Mouse (Mus musculus) lung, postnatal 25 days (tissue): Measurements from ENCODE around the gene Jak1.
"Not testable (repeated sequence)": the region's sequence is repeated elsewhere in the genome, so short reads cannot be mapped to it uniquely, and the experiment has no call there.

Experiments
- DNase-seq: peaks from one replicate; pipeline ENCODE4 v3.0.0; 2022; ENCODE audit warnings: low spot score

Gene Jak1

DNA sequence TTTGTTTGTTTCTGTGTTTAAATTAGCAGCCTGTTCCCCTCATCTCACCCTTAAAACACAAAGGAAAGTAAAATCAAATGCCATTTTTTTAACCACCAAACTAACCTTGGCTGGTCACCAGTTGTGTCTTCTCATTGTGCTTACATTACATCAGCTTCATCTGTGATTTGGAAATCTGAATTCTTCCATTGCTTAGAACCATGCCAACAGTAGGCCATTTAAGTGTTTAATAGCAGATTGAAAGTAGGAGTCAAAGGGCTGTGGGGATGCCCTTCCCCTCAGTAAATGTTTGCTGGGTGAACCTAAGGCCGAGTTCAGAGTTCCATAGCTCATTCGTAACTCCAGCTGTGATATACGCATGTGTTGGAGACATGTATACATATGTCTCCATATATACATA is 10.8 kb upstream of the Jak1 start:
- DNase-seq, result no peak

DNA sequence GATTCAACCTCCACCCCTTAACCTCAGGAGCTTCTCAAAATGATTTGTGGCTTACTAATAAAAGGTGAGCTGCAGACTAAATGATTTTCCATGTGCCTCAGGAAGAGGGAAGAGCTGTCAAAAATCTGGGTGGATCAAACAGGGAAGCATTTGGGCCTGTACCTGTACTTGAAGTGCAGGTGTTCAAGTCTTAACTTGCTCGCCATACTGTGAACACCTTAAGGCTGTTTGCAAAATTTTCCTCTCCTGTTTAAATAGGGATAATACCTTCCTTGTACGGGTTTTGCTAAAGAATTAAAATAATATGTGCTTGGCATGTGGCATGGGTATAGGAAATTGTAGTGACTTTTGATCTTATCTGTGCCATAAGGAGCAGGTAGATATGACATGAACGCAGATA is 5.7 kb upstream of the Jak1 start:
- DNase-seq, result no peak

DNA sequence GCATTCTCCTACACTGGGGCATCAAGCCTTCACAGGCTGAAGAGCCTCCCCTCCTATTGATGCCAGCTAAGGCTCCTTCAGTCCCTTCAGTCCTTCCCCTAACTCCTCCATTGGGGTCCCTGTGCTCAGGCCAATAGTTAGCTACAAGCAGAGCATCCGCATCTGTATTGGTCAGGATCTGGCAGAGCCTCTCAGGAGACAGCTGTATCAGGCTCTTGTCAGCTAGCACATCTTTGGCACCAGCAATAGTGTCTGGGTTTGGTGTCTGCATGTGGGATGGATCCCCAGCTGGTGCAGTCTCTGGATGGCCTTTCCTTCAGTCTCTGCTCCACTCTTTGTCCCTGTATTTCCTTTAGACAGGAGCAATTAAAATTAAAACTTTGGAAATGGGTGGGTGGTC is 3.4 kb upstream of the Jak1 start:
- not testable (repeated sequence) for DNase-seq

DNA sequence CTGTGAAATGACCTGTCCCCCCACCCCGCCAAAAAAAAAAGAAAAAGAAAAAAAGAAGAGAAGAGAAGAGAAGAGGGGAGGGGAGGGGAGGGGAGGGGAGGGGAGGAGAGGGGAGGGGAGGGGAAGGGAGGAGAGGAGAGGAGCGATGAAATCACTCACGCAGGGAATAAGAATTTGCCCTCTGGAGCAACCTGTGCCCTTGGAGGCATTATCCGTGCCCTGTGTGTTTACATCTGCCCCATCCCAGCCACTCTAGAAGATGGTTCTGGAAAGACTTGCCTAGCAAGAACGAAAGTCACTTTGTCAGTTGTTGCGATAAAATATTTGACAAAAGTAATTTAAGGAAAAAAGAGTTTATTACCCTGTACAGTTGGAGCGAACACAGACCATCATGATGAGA is 441 bp upstream of the Jak1 start:
- DNase-seq, result no peak

DNA sequence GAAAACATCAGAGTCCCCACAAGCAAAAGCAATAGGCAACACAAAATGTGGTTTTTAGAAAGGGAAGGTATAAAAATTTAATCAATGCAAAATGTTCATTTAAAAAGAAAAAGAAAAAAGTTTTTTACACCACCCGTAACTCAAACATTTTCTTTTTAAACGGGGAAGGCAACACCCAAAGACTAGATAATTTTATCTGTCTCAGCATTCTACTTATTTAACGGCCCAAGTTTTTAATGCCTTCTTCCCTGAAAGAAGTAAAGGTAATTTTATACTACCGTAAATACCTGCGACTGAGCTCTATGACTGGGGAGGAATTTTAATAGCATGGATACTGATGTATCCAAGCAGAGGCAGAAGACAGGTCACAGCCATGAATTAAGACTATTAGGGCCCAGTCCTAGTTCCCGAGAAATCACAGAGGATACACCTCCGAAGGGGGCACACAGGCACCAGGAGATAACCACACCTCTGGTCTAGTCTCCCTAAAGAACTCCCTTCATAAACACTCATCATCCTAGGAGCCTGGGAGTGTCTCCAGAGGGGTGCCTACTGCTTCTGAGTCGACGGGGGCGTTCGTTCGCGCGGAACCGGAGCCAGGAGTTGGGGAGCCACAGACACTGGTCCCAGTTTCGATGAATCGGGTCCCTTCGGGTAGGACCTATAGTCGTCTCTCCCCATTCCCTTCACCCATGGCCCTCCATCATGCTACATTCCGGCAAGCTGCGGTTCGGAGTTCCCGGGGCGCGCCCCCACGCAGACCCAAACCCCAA is 928 bp downstream of the Jak1 start:
- no peak for DNase-seq

DNA sequence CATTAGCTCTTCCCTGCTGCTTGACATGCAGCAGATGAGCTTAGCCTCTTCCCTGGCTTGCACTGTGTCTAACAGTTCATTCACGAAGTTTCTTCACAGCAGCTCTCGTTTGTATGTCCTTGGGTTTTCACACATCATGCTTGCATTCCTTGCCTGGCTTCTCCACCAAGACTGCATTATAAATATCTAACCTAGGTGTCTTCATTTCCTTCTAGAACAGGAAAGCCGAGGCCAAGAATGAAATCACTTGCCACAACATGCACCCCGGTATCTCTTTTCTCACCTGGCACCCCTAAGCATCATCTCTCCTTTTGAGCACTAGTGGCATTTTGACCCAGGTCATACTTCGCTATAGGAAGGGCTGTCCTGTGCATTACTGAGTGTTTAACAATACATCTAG is 3.5 kb downstream of the Jak1 start:
- DNase-seq, result no peak

DNA sequence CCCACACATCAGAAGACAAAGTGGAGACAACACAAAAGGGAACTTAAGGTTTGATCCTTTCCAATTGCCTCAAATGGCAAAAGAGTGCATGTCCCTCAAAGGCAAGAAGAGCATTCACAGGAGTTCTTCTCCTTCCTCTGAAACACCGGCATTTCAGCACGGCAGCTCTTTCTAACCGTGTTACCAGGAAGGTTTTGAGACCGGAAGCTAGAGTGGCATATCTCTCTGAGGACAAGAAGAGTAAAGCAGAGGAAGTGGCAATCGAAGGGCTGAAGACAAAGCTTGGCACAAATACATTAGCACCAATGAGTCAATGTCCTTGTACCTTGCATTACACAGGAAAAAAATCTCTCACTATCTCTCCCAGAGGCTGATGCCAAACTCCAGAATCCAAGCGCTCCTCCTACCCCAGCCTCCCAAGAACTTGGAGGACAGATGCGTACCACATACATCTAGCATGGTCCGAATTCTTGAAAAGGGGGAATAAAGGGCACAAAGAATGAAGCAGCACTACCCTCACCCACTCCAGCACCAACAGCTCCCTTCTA is 4.3 kb downstream of the Jak1 start:
- no peak for DNase-seq

DNA sequence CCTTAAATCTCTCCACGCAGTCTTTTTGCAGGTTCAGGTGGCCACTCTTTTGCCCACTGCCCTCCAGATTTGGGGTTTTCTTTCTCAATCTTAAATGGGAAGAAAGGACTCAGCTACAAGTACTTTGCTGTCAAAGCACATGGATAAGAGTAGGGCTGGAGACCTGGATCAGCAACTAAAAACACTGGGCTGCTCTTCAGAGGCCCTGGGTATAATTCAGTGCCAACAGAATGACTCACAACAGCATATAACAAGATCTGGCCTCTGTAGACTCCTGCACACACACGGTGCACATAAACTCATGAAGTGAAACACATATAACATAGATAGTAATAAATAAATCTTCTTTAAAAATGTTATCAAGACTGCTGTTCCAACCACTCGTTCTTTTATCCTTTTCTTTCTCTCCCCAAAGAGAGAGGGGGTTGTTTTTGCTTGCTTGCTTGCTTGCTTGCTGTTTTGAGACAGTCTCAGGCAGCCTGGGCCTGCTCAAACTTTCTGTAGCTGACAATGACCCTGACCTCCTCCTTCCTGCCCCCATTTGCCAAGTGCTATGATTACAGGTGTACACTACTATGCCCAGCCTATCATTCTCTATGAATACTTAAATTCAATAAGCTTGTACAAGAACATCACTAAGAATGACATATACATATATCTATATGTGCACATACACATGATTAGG is 8.4 kb downstream of the Jak1 start:
- no peak for DNase-seq

DNA sequence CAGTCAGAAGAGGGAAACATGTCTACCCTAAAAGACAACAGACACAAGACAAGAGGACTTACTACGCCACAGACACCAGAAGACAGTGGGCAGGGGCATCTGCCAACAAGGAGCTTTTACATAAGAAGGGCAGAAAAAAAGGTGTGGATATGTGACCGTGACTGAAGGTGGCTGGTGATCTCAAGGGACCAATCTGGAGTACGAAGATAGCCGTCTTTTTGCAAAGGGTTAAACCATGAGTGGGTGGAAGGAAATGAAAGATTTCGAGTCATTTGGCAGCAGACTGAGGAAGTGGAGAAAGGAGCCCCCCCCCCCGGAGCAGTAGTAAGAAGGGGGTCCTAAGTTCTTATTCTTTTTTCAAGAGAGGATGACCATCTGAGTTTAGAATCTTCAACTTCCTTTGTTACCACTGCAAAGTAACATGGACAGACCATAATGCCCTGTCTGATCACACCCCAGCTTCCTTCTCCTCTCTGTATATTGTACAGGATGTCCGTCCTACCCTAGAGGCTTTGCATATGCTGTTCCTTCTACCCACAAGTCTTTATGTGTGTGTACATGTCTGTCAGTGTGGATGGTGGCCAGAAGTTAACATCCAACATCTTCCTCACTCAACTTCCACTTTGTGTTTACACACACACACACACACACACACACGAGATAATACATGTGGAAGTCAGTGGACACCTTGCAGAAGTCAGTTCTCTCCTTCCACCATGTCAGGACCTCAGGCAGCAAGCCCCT is 10.3 kb downstream of the Jak1 start:
- DNase-seq, result no peak

DNA sequence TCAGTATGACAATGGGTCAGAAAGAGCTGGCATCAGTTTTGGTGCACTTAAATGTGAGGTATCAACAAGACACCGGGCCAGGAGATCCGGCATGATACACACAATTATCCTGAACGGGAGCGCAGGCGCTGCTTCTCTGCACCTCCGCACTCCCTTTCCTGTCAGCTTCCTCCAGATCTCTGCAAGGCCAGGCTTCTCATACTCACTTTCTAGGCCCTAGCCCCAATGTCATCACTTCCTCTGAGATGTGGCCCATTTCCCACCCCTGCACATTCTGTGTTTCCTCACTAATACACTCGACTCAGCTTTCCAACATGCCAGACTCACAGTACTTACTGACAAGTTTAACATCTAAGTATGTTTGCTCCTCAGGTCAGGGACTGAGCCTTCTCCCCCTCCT is 11.1 kb downstream of the Jak1 start:
- DNase-seq, result no peak

DNA sequence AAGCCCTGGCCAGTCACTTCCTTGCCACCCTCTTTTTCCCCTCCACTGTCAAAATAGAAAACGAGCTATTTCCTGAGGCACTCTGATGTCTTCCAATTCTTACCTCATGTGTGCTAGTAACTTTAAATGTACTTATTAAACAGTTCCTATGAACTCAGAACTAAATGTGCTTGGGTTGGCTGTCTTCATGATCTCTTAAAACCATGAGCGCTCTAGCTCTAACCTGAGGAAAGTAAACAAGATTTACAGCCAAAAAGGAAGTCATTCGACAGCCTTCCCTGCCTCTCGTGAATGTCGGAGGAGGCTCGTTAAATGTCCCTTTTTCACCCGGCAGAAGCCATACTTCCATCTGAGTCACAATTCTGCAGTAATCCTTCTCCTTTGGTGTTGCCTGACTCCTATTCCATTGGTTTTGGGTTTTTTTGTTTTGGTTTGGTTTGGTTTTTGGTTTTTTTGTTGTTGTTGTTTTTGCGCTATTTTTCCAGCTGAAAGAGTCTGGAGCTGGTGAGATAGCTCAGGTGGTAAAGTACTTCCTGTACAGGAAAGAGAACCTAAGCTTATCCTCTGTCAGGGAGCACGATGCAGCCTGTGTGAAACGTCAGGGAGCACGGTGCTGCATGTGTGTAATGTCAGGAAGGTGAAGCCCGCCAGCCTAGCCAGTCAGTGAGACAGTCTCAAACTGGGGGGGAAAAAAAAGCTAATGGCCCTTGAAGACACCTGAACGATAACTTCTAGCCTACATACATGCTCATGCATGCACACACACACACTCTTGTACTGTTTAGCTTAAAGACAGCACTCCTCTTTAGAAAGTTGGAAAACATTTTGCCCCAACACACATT is 12.1 kb downstream of the Jak1 start:
- DNase-seq, result no peak

DNA sequence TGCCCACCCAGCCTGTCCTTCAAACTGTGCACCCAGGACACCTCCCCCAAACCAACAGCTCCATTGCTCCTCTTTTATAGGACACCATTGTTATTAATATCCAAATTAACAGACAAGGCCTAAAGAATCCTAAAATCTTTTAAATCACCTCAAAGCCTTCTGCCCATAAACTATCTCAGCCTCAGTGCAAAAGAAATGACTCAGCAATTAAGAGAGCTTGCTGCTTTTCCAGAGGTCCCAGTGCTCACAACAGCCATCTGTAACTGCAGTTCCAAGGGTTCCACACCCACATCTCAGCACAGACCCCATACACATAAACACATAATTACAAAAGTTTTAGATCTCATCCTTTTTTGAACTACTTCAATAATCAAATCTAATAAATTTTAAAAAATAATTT is 13.1 kb downstream of the Jak1 start:
- no peak for DNase-seq

DNA sequence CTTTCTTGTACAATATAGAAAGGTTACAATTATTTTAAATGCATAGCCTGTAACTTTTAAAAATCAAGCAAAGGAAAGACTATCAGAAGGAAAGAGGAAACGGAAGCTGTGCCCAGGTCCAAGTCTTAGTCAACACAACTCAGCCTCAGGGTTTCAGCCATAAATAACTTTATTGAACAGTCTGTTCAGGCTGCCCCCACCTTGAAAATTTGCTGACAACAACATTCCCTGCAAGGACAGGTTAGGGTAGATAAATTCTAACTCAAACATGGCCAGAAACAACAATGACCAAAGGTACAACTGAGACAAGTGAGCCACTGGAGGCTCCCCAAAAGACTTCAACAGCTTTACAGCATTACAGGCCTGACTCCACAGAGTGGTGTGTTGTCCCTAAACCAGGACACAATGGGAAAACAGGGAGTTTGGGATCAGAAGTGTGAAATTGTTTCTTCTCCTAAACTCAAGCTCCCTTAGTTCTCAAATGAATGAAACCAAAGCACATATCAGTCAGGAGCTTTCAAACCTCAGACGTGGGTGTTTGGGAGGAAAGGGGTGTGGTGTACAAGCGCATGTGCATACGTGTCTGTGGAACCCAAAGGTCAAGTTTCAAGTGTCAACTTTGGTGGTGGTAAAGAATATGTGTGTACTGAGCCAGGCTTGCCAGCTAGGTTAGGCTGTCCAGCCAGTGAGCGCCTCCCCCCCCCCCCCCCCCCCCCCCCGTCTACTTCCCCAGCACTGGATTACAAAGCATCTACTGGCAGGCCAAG is 14.9 kb downstream of the Jak1 start:
- DNase-seq, result no peak

DNA sequence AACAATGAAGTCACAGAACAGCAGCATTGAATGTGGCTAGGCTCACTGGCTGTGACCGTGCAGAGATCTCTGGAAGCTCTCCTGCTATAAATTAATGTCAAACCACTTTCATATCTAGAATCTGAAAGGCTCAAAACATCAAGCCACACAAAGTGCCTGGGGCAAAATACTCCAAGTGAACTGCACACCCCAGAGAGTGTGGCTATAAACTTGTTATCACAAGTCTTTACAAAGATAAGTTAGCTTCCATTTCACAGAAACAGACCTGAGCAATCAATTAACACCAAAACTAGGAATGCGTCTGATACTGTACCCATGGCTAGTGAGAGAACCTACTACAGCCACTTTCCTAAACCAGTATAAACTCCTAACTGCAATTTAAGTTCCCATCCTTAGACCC is 17.7 kb downstream of the Jak1 start:
- DNase-seq, result no peak

DNA sequence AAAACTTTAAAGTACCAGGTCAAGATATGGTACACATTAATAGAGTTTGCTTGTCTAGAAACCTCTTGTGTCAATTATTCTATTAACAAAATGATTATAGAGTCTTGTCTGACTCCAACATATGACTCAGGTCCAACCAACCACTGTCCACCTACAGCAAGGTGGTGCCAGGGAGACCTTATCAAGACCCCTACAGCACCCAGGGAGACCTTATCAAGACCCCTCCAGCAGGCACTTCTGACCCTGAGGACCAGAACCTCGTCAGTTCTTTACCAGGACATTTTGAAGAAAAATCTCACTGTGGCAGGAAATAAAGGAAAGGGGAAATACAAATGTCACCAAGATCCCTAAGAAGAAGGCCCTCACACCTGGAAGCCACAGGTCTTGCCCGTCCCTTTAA is 18.5 kb downstream of the Jak1 start:
- no peak for DNase-seq

DNA sequence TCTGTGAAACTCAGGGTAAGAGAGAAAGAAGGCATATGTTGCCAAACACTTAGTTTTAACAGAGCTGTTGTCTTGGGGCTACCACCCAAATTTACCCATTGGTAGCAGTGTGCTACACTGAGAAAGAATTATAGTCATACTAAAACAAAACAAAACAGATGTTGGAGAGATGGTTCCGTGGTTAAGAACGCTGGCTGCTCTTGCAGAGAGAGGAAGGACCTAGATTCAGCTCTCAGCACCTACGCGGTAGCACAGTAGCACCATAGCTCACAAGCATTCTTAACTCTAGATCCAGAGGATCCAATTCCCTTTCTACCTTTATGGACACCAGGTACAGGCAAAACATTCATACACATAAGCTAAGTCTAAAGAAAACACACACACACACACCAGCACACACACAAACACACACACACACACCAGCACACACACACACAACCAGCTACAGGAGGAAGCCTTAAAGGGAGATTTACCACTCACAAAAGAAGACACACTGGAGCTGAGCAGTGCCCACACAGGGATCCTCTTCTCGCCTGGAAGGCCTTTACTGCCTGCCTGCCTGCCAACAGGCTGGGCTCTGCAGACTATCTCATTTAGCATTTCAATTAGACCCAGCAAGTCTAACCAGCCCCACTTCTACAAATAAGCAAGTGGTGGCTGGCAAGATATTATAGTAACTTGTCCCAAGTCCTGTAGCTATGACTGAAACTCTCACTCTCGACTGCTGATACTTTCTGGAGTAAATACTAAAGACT is 20.6 kb downstream of the Jak1 start:
- DNase-seq, result no peak

DNA sequence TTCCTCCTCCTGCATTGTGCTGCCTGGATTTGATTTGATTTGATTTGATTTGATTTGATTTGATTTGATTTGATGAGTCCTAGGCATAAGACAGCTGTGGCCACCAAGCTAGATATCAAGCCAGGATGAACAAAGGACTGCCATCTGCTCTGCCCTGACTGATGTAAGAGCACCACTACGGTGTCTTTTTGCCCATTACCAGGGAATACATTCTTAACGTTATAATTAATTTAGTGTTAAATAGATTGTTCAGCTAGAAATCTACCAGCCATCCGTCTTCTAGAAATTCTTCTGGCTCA is 24.3 kb downstream of the Jak1 start:
- DNase-seq, result no peak

DNA sequence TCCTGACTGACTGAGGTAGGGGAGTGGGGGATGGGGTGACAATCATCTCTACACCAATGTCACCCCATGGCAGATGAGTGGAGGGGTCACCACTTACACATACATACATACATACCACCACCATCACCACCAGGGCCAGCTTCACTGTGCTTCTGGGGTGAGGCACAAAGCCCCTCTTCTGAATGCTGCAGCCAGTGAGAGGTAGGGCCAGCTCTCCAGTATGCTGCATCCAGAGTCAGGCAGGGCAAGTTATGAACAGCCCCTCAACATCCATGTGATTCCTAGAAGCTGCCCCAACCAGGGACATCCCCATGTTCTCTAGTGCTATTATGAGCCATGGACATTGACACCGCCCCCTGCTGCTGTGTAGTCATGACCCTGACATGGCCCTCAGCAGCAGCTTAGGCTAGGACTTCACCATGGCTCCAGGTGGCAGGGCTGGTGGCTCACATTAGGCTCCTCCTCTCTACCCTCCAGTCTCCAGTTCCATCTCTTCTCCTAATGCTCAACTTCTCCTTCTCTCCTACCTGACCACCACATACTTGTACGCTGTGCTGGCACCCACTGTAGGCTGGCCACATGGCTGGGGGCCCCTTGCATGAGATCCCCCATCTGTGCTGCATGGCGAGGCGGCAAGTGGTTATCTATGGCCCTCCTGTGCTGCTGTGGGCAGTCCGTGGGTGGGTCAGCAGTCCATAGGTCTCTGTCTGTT is 24.8 kb downstream of the Jak1 start:
- DNase-seq, result no peak

DNA sequence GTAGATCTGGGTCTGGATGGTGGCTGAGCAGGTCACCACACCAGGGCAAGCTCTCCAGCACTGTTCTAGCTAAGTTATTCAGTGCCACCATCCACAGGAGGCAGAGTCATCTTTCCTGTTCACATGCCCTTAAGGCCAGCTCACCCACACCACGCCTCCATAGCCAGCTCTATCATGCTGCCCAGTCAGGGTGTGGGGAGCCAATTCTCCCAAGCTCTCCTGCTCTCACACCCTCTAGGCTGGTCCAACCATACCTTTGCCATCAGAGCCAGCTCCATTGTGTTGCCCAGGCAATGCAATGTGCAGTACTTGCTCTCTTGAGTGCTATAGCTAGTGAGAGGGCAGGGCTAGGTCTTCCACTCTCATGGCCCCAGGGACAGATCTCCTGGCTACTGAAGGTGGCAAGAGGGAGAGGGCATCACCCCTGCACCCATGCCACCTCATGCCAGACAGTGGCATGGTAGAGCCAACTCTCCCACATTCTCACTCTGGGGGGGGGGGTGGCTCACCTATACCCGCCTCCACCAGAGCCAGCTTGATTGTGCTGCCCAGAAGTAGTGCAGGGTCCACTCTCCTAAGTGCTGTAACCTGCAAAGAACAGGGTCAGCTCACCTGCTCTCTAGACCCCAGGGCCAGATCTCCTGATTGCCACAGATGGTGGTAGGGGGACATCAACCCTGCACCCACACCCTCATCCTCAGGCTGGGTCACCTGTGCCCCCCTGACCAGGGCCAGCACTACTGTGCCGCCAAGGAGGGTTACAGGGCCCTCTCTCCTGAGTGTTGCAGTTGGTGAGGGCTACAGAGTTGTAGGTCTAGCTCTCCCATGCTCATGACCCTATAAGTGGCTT is 25.5 kb downstream of the Jak1 start:
- no peak for DNase-seq
